Mouse (Mus musculus) lung, postnatal 25 days (tissue): Measurements from ENCODE around the gene Chst3.
A peak's percentile ranks its signal among the peaks of the same experiment; 100 is the strongest.
"Not testable (repeated sequence)": the region's sequence is repeated elsewhere in the genome, so short reads cannot be mapped to it uniquely, and the experiment has no call there.

ENCODE experiments used
- DNase-seq: peaks from one replicate; pipeline ENCODE4 v3.0.0; 2022; ENCODE audit warnings: low spot score

Gene Chst3

GRCm38 (mm10) chr10:60196971-60197370 lies 22.1 kb downstream of the Chst3 start:
- DNase-seq: no peak

- no peak for DNase-seq
Measured at GRCm38 (mm10) chr10:60195087-60195486, 24.0 kb downstream of the Chst3 start.

GRCm38 (mm10) chr10:60193532-60194423 lies 25.3 kb downstream of the Chst3 start:
- no peak for DNase-seq

GRCm38 (mm10) chr10:60191796-60192195 lies 27.3 kb downstream of the Chst3 start:
- peak; percentile 73 for DNase-seq

GRCm38 (mm10) chr10:60189534-60190186 lies 29.4 kb downstream of the Chst3 start:
- no peak for DNase-seq

- no peak for DNase-seq
Measured at GRCm38 (mm10) chr10:60186191-60186945, 32.7 kb downstream of the Chst3 start.

GRCm38 (mm10) chr10:60185023-60185709 lies 33.9 kb downstream of the Chst3 start:
- no peak for DNase-seq

GRCm38 (mm10) chr10:60175306-60175705 lies 43.8 kb downstream of the Chst3 start:
- DNase-seq: not testable (repeated sequence)

GRCm38 (mm10) chr10:60174506-60174905 lies 44.6 kb downstream of the Chst3 start:
- no peak for DNase-seq

GRCm38 (mm10) chr10:60173035-60173434 lies 46.0 kb downstream of the Chst3 start:
- no peak for DNase-seq

- DNase-seq: no peak
Measured at GRCm38 (mm10) chr10:60172306-60172705, 46.8 kb downstream of the Chst3 start.

GRCm38 (mm10) chr10:60171368-60171767 lies 47.7 kb downstream of the Chst3 start:
- no peak for DNase-seq

GRCm38 (mm10) chr10:60170326-60171089 lies 48.6 kb downstream of the Chst3 start:
- no peak for DNase-seq

- peak; percentile 43 for DNase-seq
Measured at GRCm38 (mm10) chr10:60168960-60169359, 50.1 kb downstream of the Chst3 start.

GRCm38 (mm10) chr10:60168306-60168705 lies 50.8 kb downstream of the Chst3 start:
- DNase-seq: peak; percentile 31

GRCm38 (mm10) chr10:60166068-60166467 lies 53.0 kb downstream of the Chst3 start:
- no peak for DNase-seq

GRCm38 (mm10) chr10:60164869-60165268 lies 54.2 kb downstream of the Chst3 start:
- no peak for DNase-seq

- no peak for DNase-seq
Measured at GRCm38 (mm10) chr10:60162973-60163255, 56.1 kb downstream of the Chst3 start.

- not testable (repeated sequence) for DNase-seq
Measured at GRCm38 (mm10) chr10:60162184-60162972, 56.7 kb downstream of the Chst3 start.

- DNase-seq: not testable (repeated sequence)
Measured at GRCm38 (mm10) chr10:60161397-60161796, 57.7 kb downstream of the Chst3 start.

GRCm38 (mm10) chr10:60158144-60158543 lies 60.9 kb downstream of the Chst3 start:
- no peak for DNase-seq
